Mouse (Mus musculus) cortical plate, adult 2 months (tissue): ENCODE measurements around the gene Ndrg3. TPM values are rescaled to one million over a fixed set of nuclear protein-coding genes. Genes with fewer than 3 reads are reported as not detected.

Experiments
- H3K27ac ChIP-seq: fragments of 200-500 bp; 2 replicates; pipeline ENCODE4 v1.5.1; 2012; ENCODE audit warnings: low read length, control low read depth, inconsistent platforms; ENCODE audit not compliant: insufficient read depth
- H3K4me1 ChIP-seq: fragments of 200-500 bp; 2 replicates; pipeline ENCODE4 v1.6.1; 2011; ENCODE audit warnings: low read length; ENCODE audit not compliant: control insufficient read depth, insufficient read depth
- H3K4me3 ChIP-seq: fragments of 200-500 bp; 2 replicates; pipeline ENCODE4 v1.5.1; 2011; ENCODE audit warnings: mild to moderate bottlenecking, low read length, control low read depth; ENCODE audit not compliant: insufficient read depth
- CTCF ChIP-seq: fragments of 200-500 bp; IDR thresholded peaks from 2 replicates; pipeline ENCODE4 v1.5.1; 2011; ENCODE audit warnings: mild to moderate bottlenecking, control low read depth, low read length; ENCODE audit not compliant: insufficient read depth; ENCODE audit errors: extremely low read depth
- POLR2A ChIP-seq: fragments of 200-500 bp; IDR thresholded peaks from 2 replicates; pipeline ENCODE4 v1.6.1; 2011; ENCODE audit warnings: mild to moderate bottlenecking, low read length, control low read depth; ENCODE audit not compliant: insufficient read depth; ENCODE audit errors: extremely low read depth
- polyA plus RNA-seq: library from polyadenylated mRNA; depleted of rRNA; stranded (reverse); fragments of >200 nt; gene quantifications from 2 replicates; pipeline ENCODE4 v1.2.3, GENCODE M21; 2012; rRNA removed

Gene Ndrg3
- polyA plus RNA-seq, 1 experiment: 585 TPM

- no peak for TF ChIP-seq POLR2A
- TF ChIP-seq CTCF: no peak
Observed at GRCm38 (mm10) chr2:156879541-156879940, 112.3 kb downstream of the Ndrg3 start.

GRCm38 (mm10) chr2:156877726-156878125 is 114.1 kb downstream of the Ndrg3 start:
- no peak overlapping the region for H3K4me3 ChIP-seq
- no peaks in the 10 kb centered on the region for H3K4me1 ChIP-seq
- TF ChIP-seq CTCF (no peak), POLR2A (no peak)
- no peak overlapping the region for H3K27ac ChIP-seq

More at GRCm38 (mm10) chr2:156879541-156879940, 112.3 kb downstream of the Ndrg3 start:
- no peak overlapping the region for H3K27ac ChIP-seq
- H3K4me3 ChIP-seq: no peak overlapping the region
- no peaks in the 10 kb centered on the region for H3K4me1 ChIP-seq

Other genes starting within 250 kb of the Ndrg3 start
- 46.3 and 47.7 TPM in 2 replicates for gene Myl9, start 216.6 kb downstream of the Ndrg3 start, polyA plus RNA-seq
- 1.1 and 1.7 TPM in 2 replicates for gene Tgif2, start 152.0 kb downstream of the Ndrg3 start, polyA plus RNA-seq
- gene 4930518I15Rik, start 134.1 kb downstream of the Ndrg3 start, polyA plus RNA-seq: 3.0 and 4.0 TPM in 2 replicates
- gene Rab5if, start 128.9 kb downstream of the Ndrg3 start, polyA plus RNA-seq: 100 and 110 TPM in 2 replicates
- gene Sla2, start 104.9 kb downstream of the Ndrg3 start, polyA plus RNA-seq: 0.67 and 0.85 TPM in 2 replicates
- 5.4 and 5.8 TPM in 2 replicates for gene Dsn1, start 15.1 kb upstream of the Ndrg3 start, polyA plus RNA-seq
- gene Soga1, start 87.2 kb upstream of the Ndrg3 start, polyA plus RNA-seq: 5.8 and 6.8 TPM in 2 replicates
- gene Tldc2, start 95.0 kb upstream of the Ndrg3 start, polyA plus RNA-seq: not detected in 2 replicates
- gene Samhd1, start 143.2 kb upstream of the Ndrg3 start, polyA plus RNA-seq: 14.7 and 15.9 TPM in 2 replicates
- gene Rbl1, start 212.5 kb upstream of the Ndrg3 start, polyA plus RNA-seq: 1.5 and 2.0 TPM in 2 replicates